Mouse (Mus musculus): Measurements from ENCODE around the gene Ninj2. TPM values are rescaled to one million over a fixed set of nuclear protein-coding genes. Genes with fewer than 3 reads are reported as not detected.

The Ninj2 gene
- polyA plus RNA-seq, 1 experiment from 2014 or later, result 0.44 TPM

GRCm38 (mm10) chr6:120201956-120202355, 108.8 kb downstream of the Ninj2 start:
- no peak for DNase-seq (ENCODE audit: low spot score)
- Histone ChIP-seq H3K27ac (ENCODE audit: low read length) (no peak overlapping the region), H3K9ac (replicated peaks; ENCODE audit: low read depth) (no peak overlapping the region), H3K27me3 (replicated peaks; ENCODE audit: insufficient read depth, low read length) (no peaks in the 10 kb centered on the region), H3K4me1 (ENCODE audit: insufficient read depth, low read depth, low read length) (no peaks in the 10 kb centered on the region), H3K4me3 (ENCODE audit: low read depth, low read length) (no peak overlapping the region), H3K4me2 (replicated peaks; ENCODE audit: low read depth, low read length) (no peak overlapping the region), H3K9me3 (ENCODE audit: low read length) (no peaks in the 10 kb centered on the region), H3K36me3 (ENCODE audit: insufficient read depth, low read length) (no peaks in the 10 kb centered on the region)
- ATAC-seq, result no peak
- no peak for TF ChIP-seq CTCF (IDR thresholded peaks at IDR 0.05)
- no peak for TF ChIP-seq EP300 (IDR thresholded peaks at IDR 0.05)
- 46% methylated on average over 6 of the region's 6 CpGs for WGBS

DNA sequence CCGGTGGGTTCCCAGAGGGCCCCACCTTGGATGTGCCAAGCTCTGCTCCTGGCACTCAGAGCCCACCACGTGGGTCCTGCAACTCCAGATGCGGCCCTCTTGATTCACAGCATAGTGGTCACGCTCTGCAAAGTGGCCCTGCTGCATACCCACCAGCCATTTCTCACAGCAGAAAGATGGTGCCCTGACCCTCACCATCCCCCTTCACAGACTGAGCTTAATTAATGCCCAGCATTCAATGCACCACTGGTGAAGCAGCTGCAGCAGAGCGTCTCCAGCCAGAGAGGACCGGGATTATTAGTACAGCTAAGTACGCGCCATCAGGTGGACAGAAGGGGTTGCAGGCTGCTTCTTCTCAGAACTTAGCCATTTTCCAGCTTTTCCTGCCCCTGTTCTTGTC, 109.3 kb downstream of the Ninj2 start:
- Histone ChIP-seq H3K4me1 (ENCODE audit: insufficient read depth, low read depth, low read length) (no peaks in the 10 kb centered on the region), H3K4me3 (ENCODE audit: low read depth, low read length) (no peak overlapping the region), H3K9me3 (ENCODE audit: low read length) (no peaks in the 10 kb centered on the region), H3K4me2 (replicated peaks; ENCODE audit: low read depth, low read length) (no peak overlapping the region), H3K36me3 (ENCODE audit: insufficient read depth, low read length) (no peaks in the 10 kb centered on the region), H3K27ac (ENCODE audit: low read length) (no peak overlapping the region), H3K9ac (replicated peaks; ENCODE audit: low read depth) (no peak overlapping the region), H3K27me3 (replicated peaks; ENCODE audit: insufficient read depth, low read length) (no peaks in the 10 kb centered on the region)
- TF ChIP-seq CTCF (IDR thresholded peaks at IDR 0.05) (no peak), EP300 (IDR thresholded peaks at IDR 0.05) (no peak)
- 68% methylated on average over 8 of the region's 8 CpGs for WGBS
- DNase-seq (ENCODE audit: low spot score) (no peak), ATAC-seq (no peak)

DNA sequence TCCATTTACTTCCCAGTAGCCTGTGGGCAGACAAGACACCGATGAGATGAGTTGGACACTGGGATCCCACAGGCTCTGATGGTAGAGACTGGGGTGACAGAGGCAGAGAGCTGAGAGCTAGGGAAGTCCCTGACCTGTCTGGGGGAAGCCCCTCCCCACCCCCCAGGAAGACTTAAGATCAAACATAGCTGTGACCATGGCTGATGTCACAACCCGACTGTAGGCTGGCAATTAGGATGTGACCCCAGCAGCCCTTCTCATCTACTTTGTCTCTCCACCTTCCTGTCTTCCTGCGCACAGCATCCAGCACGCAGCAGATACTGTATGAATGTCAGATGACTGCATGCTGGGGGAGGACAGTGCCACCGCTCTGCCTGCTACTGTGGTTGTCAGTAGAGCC, 113.4 kb downstream of the Ninj2 start:
- no peaks in the 10 kb centered on the region for H3K36me3 ChIP-seq (ENCODE audit: insufficient read depth, low read length)
- ATAC-seq (no peak), DNase-seq (ENCODE audit: low spot score) (no peak)
- H3K4me1 ChIP-seq (ENCODE audit: insufficient read depth, low read depth, low read length), result no peaks in the 10 kb centered on the region
- TF ChIP-seq CTCF (IDR thresholded peaks at IDR 0.05) (no peak), EP300 (IDR thresholded peaks at IDR 0.05) (no peak)
- H3K27me3 ChIP-seq (replicated peaks; ENCODE audit: insufficient read depth, low read length), result no peaks in the 10 kb centered on the region
- H3K4me3 ChIP-seq (ENCODE audit: low read depth, low read length), result no peak overlapping the region
- H3K9me3 ChIP-seq (ENCODE audit: low read length), result no peaks in the 10 kb centered on the region
- 77% methylated on average over 5 of the region's 5 CpGs for WGBS
- no peak overlapping the region for H3K27ac ChIP-seq (ENCODE audit: low read length)
- no peak overlapping the region for H3K9ac ChIP-seq (replicated peaks; ENCODE audit: low read depth)
- no peak overlapping the region for H3K4me2 ChIP-seq (replicated peaks; ENCODE audit: low read depth, low read length)

DNA sequence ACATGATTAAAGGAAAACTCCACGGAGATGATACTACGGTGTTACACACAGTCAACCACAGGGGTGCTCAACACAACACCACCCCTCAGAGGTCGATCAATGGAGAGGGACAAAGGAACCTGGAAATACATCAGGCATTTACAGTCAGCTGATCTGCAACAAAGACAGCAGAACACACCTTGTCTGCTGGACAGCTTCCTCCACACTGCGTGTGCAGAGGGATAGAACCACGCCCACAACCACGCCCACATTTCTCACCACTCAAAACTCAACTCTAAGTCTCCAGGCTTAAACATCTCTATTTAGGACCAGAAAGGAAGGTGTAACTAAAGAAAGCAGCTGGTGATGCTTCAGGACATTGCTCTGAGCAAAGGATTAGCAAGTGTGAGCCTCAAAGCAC, 118.4 kb downstream of the Ninj2 start:
- Histone ChIP-seq H3K27me3 (replicated peaks; ENCODE audit: insufficient read depth, low read length) (no peaks in the 10 kb centered on the region), H3K4me1 (ENCODE audit: insufficient read depth, low read depth, low read length) (no peaks in the 10 kb centered on the region), H3K4me3 (ENCODE audit: low read depth, low read length) (no peak overlapping the region), H3K9me3 (ENCODE audit: low read length) (no peaks in the 10 kb centered on the region), H3K36me3 (ENCODE audit: insufficient read depth, low read length) (no peaks in the 10 kb centered on the region), H3K4me2 (replicated peaks; ENCODE audit: low read depth, low read length) (no peak overlapping the region), H3K27ac (ENCODE audit: low read length) (no peak overlapping the region), H3K9ac (replicated peaks; ENCODE audit: low read depth) (no peak overlapping the region)
- TF ChIP-seq CTCF (IDR thresholded peaks at IDR 0.05) (no peak), EP300 (IDR thresholded peaks at IDR 0.05) (no peak)
- ATAC-seq (no peak), DNase-seq (ENCODE audit: low spot score) (no peak)
- WGBS, result 64% methylated on average over 6 of the region's 6 CpGs

DNA sequence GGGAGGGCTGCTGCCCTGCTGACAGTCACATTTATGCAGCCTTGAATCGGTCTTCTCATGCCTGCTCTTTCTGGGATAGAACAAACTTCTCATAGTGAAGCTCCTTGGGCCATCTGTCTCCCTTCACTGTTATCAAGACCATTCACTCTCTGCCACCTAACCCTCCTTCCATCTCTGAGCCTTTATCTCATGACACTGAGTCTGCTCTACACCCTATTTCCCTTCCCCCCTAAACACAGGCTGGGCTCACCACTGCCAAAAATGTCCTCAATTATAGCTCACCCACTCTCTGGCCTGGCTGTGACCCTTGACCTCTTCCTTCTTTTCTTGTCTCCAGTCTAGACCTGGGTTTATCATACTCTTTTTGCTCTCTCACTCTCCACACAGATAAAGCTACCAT, 123.6 kb downstream of the Ninj2 start:
- TF ChIP-seq EP300 (IDR thresholded peaks at IDR 0.05) (no peak), CTCF (IDR thresholded peaks at IDR 0.05) (no peak)
- DNase-seq (ENCODE audit: low spot score) (no peak), ATAC-seq (no peak)
- H3K4me3 ChIP-seq (ENCODE audit: low read depth, low read length), result no peak overlapping the region
- H3K4me2 ChIP-seq (replicated peaks; ENCODE audit: low read depth, low read length), result no peak overlapping the region
- H3K27ac ChIP-seq (ENCODE audit: low read length), result no peak overlapping the region
- no peaks in the 10 kb centered on the region for H3K9me3 ChIP-seq (ENCODE audit: low read length)
- no peaks in the 10 kb centered on the region for H3K27me3 ChIP-seq (replicated peaks; ENCODE audit: insufficient read depth, low read length)
- H3K4me1 ChIP-seq (ENCODE audit: insufficient read depth, low read depth, low read length), result no peaks in the 10 kb centered on the region
- 61% methylated on average over 1 of the region's 1 CpGs for WGBS
- no peaks in the 10 kb centered on the region for H3K36me3 ChIP-seq (ENCODE audit: insufficient read depth, low read length)
- no peak overlapping the region for H3K9ac ChIP-seq (replicated peaks; ENCODE audit: low read depth)

DNA sequence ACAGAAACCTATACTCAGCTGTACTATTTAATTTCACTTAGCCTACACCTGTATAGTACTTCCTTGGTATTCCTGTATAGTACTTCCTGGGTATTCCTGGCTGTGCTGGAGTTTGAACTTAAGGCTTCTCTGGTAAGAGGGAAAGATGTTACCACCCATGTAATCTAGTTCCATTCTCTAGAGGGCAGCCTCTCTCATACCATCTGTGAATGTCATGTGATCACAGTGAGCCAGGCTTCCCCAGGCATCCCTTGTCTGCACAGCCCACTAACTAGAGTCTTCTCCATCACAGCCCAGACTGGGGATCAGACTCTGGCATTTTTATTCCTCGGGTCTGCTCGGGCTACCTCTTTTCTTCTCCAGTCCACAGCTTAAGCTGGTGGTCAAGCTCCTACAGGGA, 126.1 kb downstream of the Ninj2 start:
- WGBS, result 93% methylated on average over 2 of the region's 2 CpGs
- Histone ChIP-seq H3K4me1 (ENCODE audit: insufficient read depth, low read depth, low read length) (no peaks in the 10 kb centered on the region), H3K27ac (ENCODE audit: low read length) (no peak overlapping the region), H3K36me3 (ENCODE audit: insufficient read depth, low read length) (no peaks in the 10 kb centered on the region), H3K9me3 (ENCODE audit: low read length) (no peaks in the 10 kb centered on the region), H3K27me3 (replicated peaks; ENCODE audit: insufficient read depth, low read length) (no peaks in the 10 kb centered on the region), H3K9ac (replicated peaks; ENCODE audit: low read depth) (no peak overlapping the region), H3K4me3 (ENCODE audit: low read depth, low read length) (no peak overlapping the region), H3K4me2 (replicated peaks; ENCODE audit: low read depth, low read length) (no peak overlapping the region)
- TF ChIP-seq EP300 (IDR thresholded peaks at IDR 0.05) (no peak), CTCF (IDR thresholded peaks at IDR 0.05) (no peak; the same call in 1 of the 2 replicates)
- no peak for ATAC-seq
- DNase-seq (ENCODE audit: low spot score), result no peak

DNA sequence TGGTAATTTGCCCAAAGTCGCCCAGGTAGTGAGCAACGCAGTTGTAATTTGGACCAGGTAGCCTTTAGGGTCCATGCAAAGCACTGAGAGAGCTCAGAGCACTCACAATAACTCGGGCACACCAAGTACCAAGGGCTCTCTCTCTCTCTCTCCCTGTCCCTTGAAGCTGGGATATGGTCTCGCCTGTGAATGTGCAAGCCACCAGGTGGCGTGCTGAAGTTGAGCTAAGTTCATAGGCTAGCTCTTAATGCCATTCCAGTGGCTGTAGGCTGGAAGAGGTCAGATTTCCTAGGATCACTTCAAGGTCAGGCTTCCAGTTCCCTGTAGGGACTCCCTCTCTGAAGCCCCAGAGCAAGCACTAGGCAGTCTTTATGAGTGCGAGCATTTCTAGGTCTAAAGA, 129.5 kb downstream of the Ninj2 start:
- Histone ChIP-seq H3K4me1 (ENCODE audit: insufficient read depth, low read depth, low read length) (no peaks in the 10 kb centered on the region), H3K27me3 (replicated peaks; ENCODE audit: insufficient read depth, low read length) (no peaks in the 10 kb centered on the region), H3K4me2 (replicated peaks; ENCODE audit: low read depth, low read length) (no peak overlapping the region), H3K4me3 (ENCODE audit: low read depth, low read length) (no peak overlapping the region), H3K9me3 (ENCODE audit: low read length) (no peaks in the 10 kb centered on the region), H3K27ac (ENCODE audit: low read length) (no peak overlapping the region), H3K9ac (replicated peaks; ENCODE audit: low read depth) (no peak overlapping the region), H3K36me3 (ENCODE audit: insufficient read depth, low read length) (no peaks in the 10 kb centered on the region)
- ATAC-seq (no peak), DNase-seq (ENCODE audit: low spot score) (peak; percentile 64)
- WGBS, result 25% methylated on average over 6 of the region's 6 CpGs
- TF ChIP-seq EP300 (IDR thresholded peaks at IDR 0.05) (no peak), CTCF (IDR thresholded peaks at IDR 0.05) (peak; percentile 85)
